Mouse (Mus musculus) hindbrain, embryonic 14.5 days (tissue): ENCODE results near the gene Lgr4. TPM values are rescaled to one million over a fixed set of nuclear protein-coding genes. Genes with fewer than 3 reads are reported as not detected.
"Not testable (repeated sequence)": the region's sequence is repeated elsewhere in the genome, so short reads cannot be mapped to it uniquely, and the experiment has no call there.

Source experiments
- ATAC-seq: fragments of 200-750 bp; cut with Nextera tagmentation; 2 replicates; pipeline ENCODE4 v1.8.0; 2017; ENCODE audit warnings: moderate number of reproducible peaks, mild to moderate bottlenecking, moderate TSS enrichment, moderate library complexity; ENCODE audit not compliant: low FRiP score
- DNase-seq: peaks from one replicate; pipeline ENCODE4 v3.0.0-alpha.2; 2015; ENCODE audit warnings: low spot score
- H3K27ac ChIP-seq: fragments of 300-500 bp; sonication (generic); 2 replicates; pipeline ENCODE4 v1.5.1; 2014; ENCODE audit warnings: mild to moderate bottlenecking, moderate library complexity
- H3K27me3 ChIP-seq: fragments of 300-500 bp; sonication (generic); 2 replicates; pipeline ENCODE4 v1.6.1; 2014; ENCODE audit warnings: mild to moderate bottlenecking, low read length, mixed read lengths; ENCODE audit not compliant: control insufficient read depth, insufficient read depth
- H3K36me3 ChIP-seq: fragments of 300-500 bp; sonication (generic); replicated peaks from 2 replicates; pipeline ENCODE4 v1.6.1; 2014; ENCODE audit not compliant: control insufficient read depth, insufficient read depth
- H3K4me1 ChIP-seq: fragments of 300-500 bp; sonication (generic); replicated peaks from 2 replicates; pipeline ENCODE4 v1.6.1; 2014; ENCODE audit warnings: antibody characterized with exemption, low read length, mixed read lengths; ENCODE audit not compliant: control insufficient read depth, insufficient read depth
- H3K4me2 ChIP-seq: fragments of 300-500 bp; sonication (generic); replicated peaks from 2 replicates; pipeline ENCODE4 v1.6.1; 2014; ENCODE audit warnings: mild to moderate bottlenecking, moderate library complexity
- H3K4me3 ChIP-seq: fragments of 300-500 bp; sonication (generic); replicated peaks from 2 replicates; pipeline ENCODE4 v1.5.1; 2014; ENCODE audit warnings: mild to moderate bottlenecking, low read length
- H3K9ac ChIP-seq: fragments of 300-500 bp; sonication (generic); 2 replicates; pipeline ENCODE4 v1.6.1; 2014
- H3K9me3 ChIP-seq: fragments of 300-500 bp; sonication (generic); 2 replicates; pipeline ENCODE4 v1.6.1; 2016; ENCODE audit warnings: low read length; ENCODE audit not compliant: control insufficient read depth
- WGBS: fragments of 180-500 bp; shearing (Covaris S2); extraction: QIAGEN DNeasy Blood & Tissue Kit; methylation state at CpG from one replicate; pipeline ENCODE4 v1.1.7; 2014; 5-methylcytosine and 5-hydroxymethylcytosine counted together
- polyA plus RNA-seq: library from polyadenylated mRNA; unstranded; fragments of >200 nt; fragmentation: Nextera tagmentation; extraction: Ambion mirVana; gene quantifications from 2 replicates; pipeline ENCODE4 v1.2.1, GENCODE M21; 2014

Lgr4 gene
- 13.1 and 13.6 TPM in 2 replicates for polyA plus RNA-seq

DNA sequence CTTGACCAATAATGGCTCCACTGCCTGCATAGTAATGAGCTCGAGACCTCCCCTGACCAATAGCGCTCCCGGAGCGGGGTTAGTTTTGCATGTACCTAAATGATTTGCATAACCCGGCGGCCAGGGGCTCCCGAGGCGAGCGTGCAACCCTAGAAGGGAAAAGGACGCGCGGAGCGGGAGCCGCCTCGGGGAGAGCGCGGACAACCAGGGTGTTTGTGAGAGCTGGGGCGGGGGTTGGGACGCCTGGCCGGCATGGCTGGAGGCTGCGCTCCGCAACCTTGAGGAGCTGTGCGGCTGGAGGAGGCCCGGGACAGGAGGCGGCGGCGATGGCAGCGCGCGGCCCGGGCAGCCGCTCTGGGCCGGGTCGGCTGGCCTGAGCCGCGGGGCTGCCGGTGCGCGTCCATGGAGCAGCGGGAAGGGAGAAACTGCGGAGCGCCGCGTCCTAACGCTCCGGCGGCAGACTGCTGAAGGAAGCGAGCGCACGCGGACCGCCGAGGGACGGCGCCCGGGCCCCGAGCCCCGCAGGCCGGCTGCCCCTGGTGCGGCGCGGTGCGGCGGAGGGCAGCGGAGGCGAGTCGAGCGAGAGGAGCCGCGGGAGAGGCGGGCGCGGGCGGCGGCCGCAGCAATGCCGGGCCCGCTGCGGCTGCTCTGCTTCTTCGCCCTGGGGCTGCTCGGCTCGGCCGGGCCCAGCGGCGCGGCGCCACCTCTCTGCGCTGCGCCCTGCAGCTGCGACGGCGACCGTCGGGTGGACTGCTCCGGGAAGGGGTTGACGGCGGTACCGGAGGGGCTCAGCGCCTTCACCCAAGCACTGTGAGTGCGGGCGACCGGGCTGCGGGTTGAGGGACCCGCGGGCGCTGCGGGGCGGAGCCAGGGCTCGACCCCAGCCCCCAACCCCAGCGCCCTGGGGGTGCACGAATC is at the start of gene Lgr4:
Gene Lgr4, plus strand, starts transcription at position 152 of the 918 bp plus-strand sequence.
- Histone ChIP-seq H3K4me1 (peaks cover 32% of the 10 kb centered on the region), H3K27me3 (no peaks in the 10 kb centered on the region), H3K4me2 (peak within 1 kb of the TSS; percentile 92), H3K9ac (peak within 1 kb of the TSS; percentile 90), H3K27ac (peak within 1 kb of the TSS; percentile 94), H3K9me3 (no peaks in the 10 kb centered on the region), H3K4me3 (peak within 1 kb of the TSS; percentile 94), H3K36me3 (no peaks in the 10 kb centered on the region)
- ATAC-seq (peak; percentile 98), DNase-seq (peak; percentile 91)
- under 1% methylated on average over 96 of the region's 111 CpGs for WGBS

DNA sequence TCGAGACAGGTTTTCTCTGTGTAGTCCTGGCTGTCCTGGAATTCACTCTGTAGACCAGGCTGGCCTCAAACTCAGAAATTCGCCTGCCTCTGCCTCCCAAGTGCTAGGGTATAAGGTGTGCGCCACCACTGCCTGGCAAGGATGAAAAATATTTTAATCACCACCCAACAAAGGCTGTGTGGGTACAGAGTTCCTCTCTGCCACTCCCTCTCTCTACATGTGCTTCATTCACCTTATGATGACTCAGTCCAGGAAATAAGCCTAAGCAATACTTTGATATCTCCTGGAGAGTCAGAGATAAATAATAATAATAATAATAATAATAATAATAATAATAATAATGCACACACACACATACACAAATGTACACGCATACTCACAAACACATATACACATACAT is 38.0 kb upstream of the Lgr4 start:
- H3K27me3 ChIP-seq, H3K36me3 ChIP-seq, DNase-seq, H3K9ac ChIP-seq, H3K9me3 ChIP-seq, H3K4me1 ChIP-seq, H3K27ac ChIP-seq, H3K4me2 ChIP-seq, H3K4me3 ChIP-seq, ATAC-seq: not testable (repeated sequence)
- WGBS, result 86% methylated on average over 4 of the region's 4 CpGs

DNA sequence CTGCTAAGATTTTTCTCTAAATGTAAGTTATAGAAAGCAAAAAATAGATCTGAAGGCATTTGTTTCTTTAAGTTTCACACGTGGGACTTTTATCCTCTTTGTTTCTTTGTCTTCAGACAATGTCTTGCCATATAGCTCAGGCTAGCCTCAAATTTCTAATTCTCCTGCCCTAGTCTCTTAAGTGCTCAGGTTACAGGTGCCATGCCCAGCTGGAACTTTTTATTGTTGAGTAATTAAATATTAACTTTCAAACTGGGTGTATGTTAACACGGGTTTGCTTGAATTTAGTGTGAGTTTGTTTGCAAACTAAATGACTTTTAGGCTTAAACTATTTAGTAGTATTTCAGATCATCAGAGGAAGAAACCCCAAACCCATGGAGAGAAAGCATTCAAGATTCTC is 36.3 kb upstream of the Lgr4 start:
- Histone ChIP-seq H3K27me3 (peaks cover 4% of the 10 kb centered on the region; the same call in 1 of the 2 replicates), H3K27ac (no peak overlapping the region), H3K4me3 (no peak overlapping the region), H3K4me2 (no peak overlapping the region), H3K9me3 (no peaks in the 10 kb centered on the region), H3K4me1 (no peaks in the 10 kb centered on the region), H3K9ac (no peak overlapping the region), H3K36me3 (no peaks in the 10 kb centered on the region)
- no peak for ATAC-seq
- 58% methylated on average over 2 of the region's 2 CpGs for WGBS
- DNase-seq, result no peak

DNA sequence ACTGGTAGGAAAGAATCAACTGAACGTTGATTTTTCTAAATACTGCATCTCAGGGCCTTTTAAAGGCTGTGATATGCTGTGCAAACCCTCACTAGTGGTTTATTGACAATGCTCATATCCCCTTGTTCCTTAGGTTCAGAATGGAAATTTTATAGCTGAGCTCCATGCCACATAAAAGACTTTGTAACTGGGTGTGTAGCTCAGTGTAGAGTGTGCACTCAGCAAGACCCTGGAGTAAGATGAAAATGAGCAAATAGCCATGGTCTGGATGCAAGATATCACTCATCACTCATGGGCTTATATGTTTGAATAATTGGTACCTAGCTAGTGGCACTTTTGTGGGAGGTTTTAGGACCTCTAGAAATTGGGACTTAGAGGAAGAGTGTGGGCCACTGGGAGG is 35.8 kb upstream of the Lgr4 start:
- Histone ChIP-seq H3K4me3 (no peak overlapping the region), H3K36me3 (no peaks in the 10 kb centered on the region), H3K27ac (no peak overlapping the region)

DNA sequence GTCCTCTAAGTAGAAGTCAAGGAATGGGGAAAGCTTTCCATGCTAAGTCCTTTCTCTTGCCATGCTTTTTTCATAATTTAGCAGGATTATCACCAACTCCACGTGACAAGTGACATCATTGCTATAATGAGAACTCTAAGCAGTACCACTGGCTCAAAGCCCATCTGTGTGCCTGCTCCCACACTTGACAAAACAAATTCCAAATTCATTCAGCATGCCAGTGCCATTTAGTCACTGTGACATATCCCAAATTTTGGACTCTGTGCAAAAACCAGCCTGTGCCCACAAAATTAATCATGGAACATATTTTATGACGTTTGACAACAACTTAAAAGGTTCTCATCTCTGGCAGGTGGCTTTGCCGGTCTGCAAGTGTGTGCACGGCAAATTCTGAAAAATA is 33.3 kb upstream of the Lgr4 start:
- DNase-seq, result no peak
- no peaks in the 10 kb centered on the region for H3K4me1 ChIP-seq
- peaks cover 4% of the 10 kb centered on the region; the same call in 1 of the 2 replicates for H3K27me3 ChIP-seq
- no peak overlapping the region for H3K4me3 ChIP-seq
- 77% methylated on average over 4 of the region's 4 CpGs for WGBS
- no peak for ATAC-seq
- H3K4me2 ChIP-seq, result no peak overlapping the region
- H3K9ac ChIP-seq, result no peak overlapping the region
- H3K36me3 ChIP-seq, result no peaks in the 10 kb centered on the region
- H3K9me3 ChIP-seq, result no peaks in the 10 kb centered on the region
- no peak overlapping the region for H3K27ac ChIP-seq

More for the DNA sequence above, 35.8 kb upstream of the Lgr4 start:
- ATAC-seq (no peak), DNase-seq (no peak)
- no peak overlapping the region for H3K9ac ChIP-seq
- H3K4me2 ChIP-seq, result no peak overlapping the region
- WGBS, result 74% methylated on average over 1 of the region's 1 CpGs
- H3K4me1 ChIP-seq, result no peaks in the 10 kb centered on the region
- no peaks in the 10 kb centered on the region for H3K9me3 ChIP-seq
- peaks cover 4% of the 10 kb centered on the region; the same call in 1 of the 2 replicates for H3K27me3 ChIP-seq

DNA sequence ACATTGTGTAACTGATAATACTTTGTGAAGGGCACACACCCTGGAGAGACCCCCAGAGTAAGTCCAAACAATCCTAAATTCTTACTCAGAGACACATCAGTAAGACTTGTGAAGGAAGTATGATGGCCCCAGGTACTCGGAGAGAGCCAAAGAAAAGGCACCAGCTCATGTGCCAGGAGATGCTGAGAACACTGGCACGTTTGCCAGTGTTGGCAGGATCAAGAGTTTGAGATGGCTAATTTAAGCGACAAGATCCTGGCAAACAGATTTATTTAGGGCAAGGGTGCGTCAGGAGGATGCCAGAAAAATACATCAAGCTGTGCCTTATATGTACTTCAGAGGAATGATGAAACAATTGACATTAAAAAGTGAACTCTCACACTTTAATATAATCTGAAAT is 32.9 kb upstream of the Lgr4 start:
- H3K9ac ChIP-seq, result no peak overlapping the region
- H3K36me3 ChIP-seq, result no peaks in the 10 kb centered on the region
- ATAC-seq (no peak), DNase-seq (no peak)
- WGBS, result 70% methylated on average over 4 of the region's 4 CpGs
- H3K4me1 ChIP-seq, result no peaks in the 10 kb centered on the region
- no peak overlapping the region for H3K4me3 ChIP-seq
- peaks cover 4% of the 10 kb centered on the region; the same call in 1 of the 2 replicates for H3K27me3 ChIP-seq
- H3K9me3 ChIP-seq, result no peaks in the 10 kb centered on the region
- no peak overlapping the region for H3K27ac ChIP-seq
- H3K4me2 ChIP-seq, result no peak overlapping the region

DNA sequence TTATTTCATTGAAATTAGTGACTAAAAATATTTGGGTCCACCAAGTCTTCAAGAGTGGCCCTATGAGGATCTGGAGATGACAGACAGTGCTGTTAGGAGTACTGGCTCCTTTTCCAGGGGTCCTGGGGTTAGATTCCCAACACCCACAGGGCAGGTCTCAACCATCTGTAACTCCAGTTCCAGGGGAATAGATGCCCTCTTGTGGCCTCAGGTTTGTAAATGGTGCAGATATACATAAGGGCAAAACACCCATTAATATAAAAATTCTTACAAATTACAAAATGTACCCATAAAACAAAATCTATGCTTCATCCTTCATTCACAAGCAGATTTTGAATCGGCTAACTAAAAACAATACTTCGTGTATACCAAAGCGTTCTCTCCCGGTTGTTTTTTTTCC is 27.4 kb upstream of the Lgr4 start:
- Histone ChIP-seq H3K4me2 (peak overlapping the region; percentile 46), H3K27me3 (0 out of 2 replicates have a peak, but pooled peaks cover 4% of the 10 kb centered on the region), H3K9ac (peak overlapping the region; percentile 98), H3K9me3 (no peaks in the 10 kb centered on the region; the same call in 1 of the 2 replicates), H3K4me1 (peaks cover 22% of the 10 kb centered on the region), H3K4me3 (peak overlapping the region; percentile 98), H3K27ac (peak overlapping the region; percentile 86), H3K36me3 (peaks cover 11% of the 10 kb centered on the region)
- DNase-seq, result no peak
- 40% methylated on average over 4 of the region's 4 CpGs for WGBS
- no peak for ATAC-seq

DNA sequence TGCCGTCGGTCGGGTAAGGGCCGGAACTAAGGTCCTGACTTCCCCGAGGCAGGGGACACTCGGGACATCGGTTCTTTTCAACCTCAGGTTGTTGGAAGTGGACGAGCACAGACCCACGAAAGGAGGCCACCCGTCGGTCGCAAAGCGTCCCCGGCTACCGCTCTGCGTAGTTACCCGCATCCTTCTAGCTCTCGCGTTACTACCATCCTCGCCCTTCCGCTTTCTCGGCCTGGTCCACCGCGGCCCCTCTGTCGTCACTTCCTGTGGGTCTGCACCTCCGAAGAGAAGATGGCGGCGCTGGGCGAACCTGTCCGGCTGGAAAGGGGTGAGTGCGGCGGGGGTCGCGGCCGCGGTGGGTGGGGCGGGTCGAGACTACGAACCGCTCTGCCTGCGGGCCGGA is 26.9 kb upstream of the Lgr4 start, which contains the start of gene Lin7c:
Gene Lin7c, plus strand, starts transcription at position 257 of the 400 bp plus-strand sequence.
- peak within 1 kb of the TSS; percentile 86 for H3K27ac ChIP-seq
- H3K4me2 ChIP-seq, result peak within 1 kb of the TSS; percentile 91
- H3K9ac ChIP-seq, result peak within 1 kb of the TSS; percentile 98
- peak within 1 kb of the TSS; percentile 98 for H3K4me3 ChIP-seq
- H3K4me1 ChIP-seq, result peaks cover 22% of the 10 kb centered on the region
- ATAC-seq, result peak; percentile 100
- H3K27me3 ChIP-seq, result 0 out of 2 replicates have a peak, but pooled peaks cover 3% of the 10 kb centered on the region
- WGBS, result under 1% methylated on average over 42 of the region's 42 CpGs
- no peaks in the 10 kb centered on the region; the same call in 1 of the 2 replicates for H3K9me3 ChIP-seq
- H3K36me3 ChIP-seq, result peaks cover 16% of the 10 kb centered on the region
- peak; percentile 95 for DNase-seq

DNA sequence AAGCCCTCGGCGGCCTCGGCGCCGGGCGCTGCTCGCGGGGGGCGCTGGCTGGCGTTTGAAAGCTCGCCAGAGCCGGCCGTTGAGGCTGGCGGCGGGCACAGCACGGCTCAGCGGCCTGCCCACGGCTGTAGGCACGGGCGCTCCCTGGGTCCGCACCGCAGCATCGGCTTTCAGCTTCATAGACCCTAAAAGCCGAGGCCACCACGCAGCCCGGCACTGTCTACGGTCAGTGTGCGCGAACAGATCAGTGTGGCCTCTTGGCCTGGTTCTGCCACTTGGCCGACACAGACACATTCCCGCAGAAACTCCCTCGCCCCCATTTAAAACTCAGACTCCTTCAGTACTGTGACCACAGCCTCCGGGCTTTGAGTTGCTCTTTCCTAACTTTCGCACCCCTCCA is 26.4 kb upstream of the Lgr4 start:
- under 1% methylated on average over 34 of the region's 34 CpGs for WGBS
- Histone ChIP-seq H3K27me3 (no peaks in the 10 kb centered on the region), H3K4me3 (peak overlapping the region; percentile 98), H3K4me1 (peaks cover 22% of the 10 kb centered on the region), H3K36me3 (peaks cover 21% of the 10 kb centered on the region), H3K27ac (peak overlapping the region; percentile 86), H3K9ac (peak overlapping the region; percentile 98), H3K4me2 (peak overlapping the region; percentile 91), H3K9me3 (no peaks in the 10 kb centered on the region; the same call in 1 of the 2 replicates)
- peak; percentile 47 for DNase-seq
- peak; percentile 88 for ATAC-seq
